ENCODE assay signal across 8 mouse cellular contexts in the genomic region with DNA sequence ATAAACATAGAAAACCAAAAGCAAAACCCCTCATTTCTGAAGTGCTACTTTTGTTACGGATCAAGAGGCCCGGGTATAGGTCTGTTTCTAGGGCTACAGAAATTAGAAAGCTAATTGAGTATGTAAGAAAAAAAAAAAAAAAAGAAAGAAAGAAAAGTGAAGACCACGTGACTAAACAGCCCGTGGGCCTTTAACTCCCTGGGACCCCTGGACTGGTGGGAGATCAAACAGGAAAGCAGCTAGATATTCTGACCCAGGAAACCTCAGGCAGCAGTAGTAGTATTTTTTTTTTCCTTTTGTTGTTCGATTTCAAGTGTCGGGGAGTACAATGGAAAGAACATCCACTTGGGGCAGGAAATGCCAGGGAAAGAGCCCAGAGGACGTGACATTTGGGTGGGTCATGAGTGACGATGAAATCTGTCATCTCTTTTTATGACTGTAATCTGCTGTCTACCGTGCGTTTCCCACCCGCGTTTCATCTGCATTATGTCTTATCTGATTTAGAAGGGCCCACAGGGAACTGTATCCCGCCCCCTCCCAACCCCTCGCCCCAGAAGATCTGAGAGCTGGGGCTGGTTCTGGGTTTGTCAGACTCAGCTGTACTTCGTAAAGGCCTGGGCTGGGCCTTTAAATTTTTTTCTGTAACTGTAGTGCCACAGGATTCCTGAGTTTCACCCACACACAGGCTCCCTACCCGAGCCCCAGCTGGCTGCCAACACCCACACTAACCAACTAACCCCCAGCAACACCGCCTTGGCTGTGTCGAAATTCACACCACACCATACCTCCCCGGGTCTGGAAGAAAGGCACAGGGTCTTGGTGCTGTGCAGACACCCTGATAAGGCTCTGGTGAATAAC. TPM values are rescaled to one million over a fixed set of nuclear protein-coding genes. Genes with fewer than 3 reads are reported as not detected.
DNase-seq lines count a peak whose midpoint lies in the region; ATAC-seq and TF ChIP-seq lines count a peak whose summit lies in the region.
"Had no signal": no experiment of that assay in that cellular context is flagged by ENCODE, and none has a peak within 500 bp of the region (broad histone marks: within the 10 kb centered on the region; RNA-seq: fewer than 3 reads in every experiment).

No protein-coding gene starts in this region.

- TF ChIP-seq CTCF in lung, embryonic 14.5 days (IDR thresholded peaks at IDR 0.05; ENCODE audit: low read depth): no peak

- no peak overlapping the region for H3K4me3 ChIP-seq in lung, embryonic 14.5 days (ENCODE audit: low read depth, low read length)
- H3K4me3 ChIP-seq in hindbrain, embryonic 15.5 days: no peak overlapping the region

- no peak for ATAC-seq in lung, embryonic 14.5 days (ENCODE audit: insufficient read depth)
- ATAC-seq in hindbrain, embryonic 15.5 days (ENCODE audit: low FRiP score, low read depth): no peak

- H3K9me3 ChIP-seq in lung, embryonic 14.5 days (ENCODE audit: low read depth, low read length): no peaks in the 10 kb centered on the region
- H3K9me3 ChIP-seq in hindbrain, embryonic 15.5 days: no peaks in the 10 kb centered on the region

- DNase-seq in lung, embryonic 14.5 days: no peak
- DNase-seq in lung, postnatal 14 days: no peak
- DNase-seq in brain, adult 2 months (ENCODE audit: low read depth, low spot score): peak; percentile 74
- DNase-seq in lung, postnatal 10 days: peak; percentile 36
- DNase-seq in cerebellum, postnatal 25 days: no peak
- no peak for DNase-seq in cerebellum, postnatal 14 days

- peak overlapping the region; percentile 39; the same call in 1 of the 2 replicates for H3K27ac ChIP-seq in lung, embryonic 14.5 days (ENCODE audit: low read depth)
- no peak overlapping the region for H3K27ac ChIP-seq in hindbrain, embryonic 15.5 days (replicated peaks)

- peak overlapping the region; percentile 10; the same call in 1 of the 2 replicates for H3K9ac ChIP-seq in lung, embryonic 14.5 days
- H3K9ac ChIP-seq in hindbrain, embryonic 15.5 days: no peak overlapping the region

- WGBS in lung, embryonic 14.5 days: 37% methylated on average over 19 of the region's 19 CpGs
- 52% methylated on average over 19 of the region's 19 CpGs for WGBS in hindbrain, embryonic 15.5 days

- H3K36me3 ChIP-seq in lung, embryonic 14.5 days (ENCODE audit: insufficient read depth): no peaks in the 10 kb centered on the region
- H3K36me3 ChIP-seq in hindbrain, embryonic 15.5 days: no peaks in the 10 kb centered on the region

- peaks cover 16% of the 10 kb centered on the region for H3K4me1 ChIP-seq in lung, embryonic 14.5 days (ENCODE audit: insufficient read depth)
- H3K4me1 ChIP-seq in hindbrain, embryonic 15.5 days (replicated peaks): no peaks in the 10 kb centered on the region

- H3K27me3 ChIP-seq in lung, embryonic 14.5 days (ENCODE audit: insufficient read depth, low read length): no peaks in the 10 kb centered on the region
- no peaks in the 10 kb centered on the region for H3K27me3 ChIP-seq in hindbrain, embryonic 15.5 days

- peak overlapping the region; percentile 33; the same call in 1 of the 2 replicates for H3K4me2 ChIP-seq in lung, embryonic 14.5 days
- H3K4me2 ChIP-seq in hindbrain, embryonic 15.5 days: peak overlapping the region; percentile 4; the same call in 1 of the 2 replicates

RNA-seq across cellular contexts. Expression of a gene that starts 18.0 kb away (rescaled TPM):
- polyA plus RNA-seq in lung, embryonic 14.5 days (2014; fragmentation: Nextera tagmentation; extraction: Ambion mirVana): 13.7 and 14.7 TPM in 2 replicates
- 23.9 and 26.8 TPM in 2 replicates for polyA plus RNA-seq in hindbrain, embryonic 15.5 days (2015; fragmentation: Nextera tagmentation; extraction: Ambion mirVana)

RNA-seq across cellular contexts. Expression of a gene that starts 36.1 kb away (rescaled TPM):
- polyA plus RNA-seq in lung, embryonic 14.5 days (2014; fragmentation: Nextera tagmentation; extraction: Ambion mirVana): 115 and 117 TPM in 2 replicates
- polyA plus RNA-seq in hindbrain, embryonic 15.5 days (2015; fragmentation: Nextera tagmentation; extraction: Ambion mirVana): 99.6 and 103 TPM in 2 replicates

RNA-seq across cellular contexts. Expression of a gene that starts 48.9 kb away (rescaled TPM):
- 1.1 and 2.9 TPM in 2 replicates for polyA plus RNA-seq in lung, embryonic 14.5 days (2014; fragmentation: Nextera tagmentation; extraction: Ambion mirVana)
- not detected in 2 replicates for polyA plus RNA-seq in hindbrain, embryonic 15.5 days (2015; fragmentation: Nextera tagmentation; extraction: Ambion mirVana)
- polyA plus RNA-seq: frontal cortex, adult 2 months had no signal

RNA-seq across cellular contexts. Expression of a gene that starts 57.7 kb away (rescaled TPM):
- polyA plus RNA-seq in lung, embryonic 14.5 days (2014; fragmentation: Nextera tagmentation; extraction: Ambion mirVana): 101 and 108 TPM in 2 replicates
- 62.2 and 65.6 TPM in 2 replicates for polyA plus RNA-seq in hindbrain, embryonic 15.5 days (2015; fragmentation: Nextera tagmentation; extraction: Ambion mirVana)

RNA-seq across cellular contexts. Expression of a gene that starts 57.9 kb away (rescaled TPM):
- 37.0 and 40.8 TPM in 2 replicates for polyA plus RNA-seq in lung, embryonic 14.5 days (2014; fragmentation: Nextera tagmentation; extraction: Ambion mirVana)
- polyA plus RNA-seq in hindbrain, embryonic 15.5 days (2015; fragmentation: Nextera tagmentation; extraction: Ambion mirVana): 44.2 and 45.3 TPM in 2 replicates

Comparison
In these comparisons a context has a peak if more than half of its experiments do, and no peak if none do; other contexts are left out.
1. DNase-seq: peak in brain, adult 2 months (single experiment) and lung, postnatal 10 days (single experiment); none in lung, embryonic 14.5 days (single experiment), lung, postnatal 14 days (single experiment), cerebellum, postnatal 25 days (0 of 2) and cerebellum, postnatal 14 days (0 of 2).